Mouse (Mus musculus) 3134 (cell line): Measurements from ENCODE around the gene Hmgcll1.
"Not testable (repeated sequence)": the region's sequence is repeated elsewhere in the genome, so short reads cannot be mapped to it uniquely, and the experiment has no call there.

Experiments used
- DNase-seq: peaks from one replicate; pipeline ENCODE4 v3.0.0-alpha.2; 2011; ENCODE audit warnings: low spot score; ENCODE audit not compliant: insufficient read length; ENCODE audit errors: extremely low read depth

Hmgcll1 gene

DNA sequence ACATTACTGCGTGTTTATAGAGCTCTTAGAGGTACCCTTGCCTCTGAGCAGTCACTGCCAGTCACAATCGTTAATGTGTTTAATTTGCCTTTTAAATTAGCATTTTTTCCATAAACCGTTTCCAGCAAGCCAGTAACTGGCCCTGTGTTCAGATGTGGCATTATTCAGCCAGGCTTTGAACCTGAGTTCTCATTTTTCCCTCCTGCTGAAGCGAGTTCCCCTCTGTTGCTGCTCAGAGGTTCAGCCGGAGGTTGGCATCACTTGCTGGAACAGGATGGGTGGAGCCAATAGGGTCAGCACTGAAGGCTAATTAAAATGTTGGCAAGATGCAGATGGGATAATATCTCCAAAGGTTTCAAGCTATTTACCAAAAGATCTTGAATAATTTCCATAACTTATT lies 28.7 kb downstream of the Hmgcll1 start:
- DNase-seq = no peak

GRCm38 (mm10) chr9:76060935-76061334 lies 46.3 kb downstream of the Hmgcll1 start:
- DNase-seq = peak; percentile 38

DNA sequence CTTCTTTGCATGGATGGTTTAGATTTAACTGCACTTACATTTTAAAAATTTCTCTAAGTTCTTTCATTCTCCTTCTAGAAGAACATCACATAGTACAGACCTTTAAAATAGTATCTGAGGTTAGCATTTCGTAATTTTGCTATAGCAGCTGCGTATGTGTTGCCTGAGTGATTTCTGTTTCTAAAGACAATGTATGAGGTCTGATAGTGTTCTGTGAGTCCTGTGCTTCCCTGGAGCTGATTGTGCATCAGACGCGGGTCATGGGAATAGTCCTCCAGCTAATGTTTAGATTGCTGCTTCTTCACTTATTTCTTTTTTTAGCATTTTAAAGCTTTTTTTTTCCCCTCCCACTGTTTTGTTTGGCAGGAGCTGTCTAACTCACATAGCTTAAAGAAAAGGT lies 46.8 kb downstream of the Hmgcll1 start:
- no peak for DNase-seq

DNA sequence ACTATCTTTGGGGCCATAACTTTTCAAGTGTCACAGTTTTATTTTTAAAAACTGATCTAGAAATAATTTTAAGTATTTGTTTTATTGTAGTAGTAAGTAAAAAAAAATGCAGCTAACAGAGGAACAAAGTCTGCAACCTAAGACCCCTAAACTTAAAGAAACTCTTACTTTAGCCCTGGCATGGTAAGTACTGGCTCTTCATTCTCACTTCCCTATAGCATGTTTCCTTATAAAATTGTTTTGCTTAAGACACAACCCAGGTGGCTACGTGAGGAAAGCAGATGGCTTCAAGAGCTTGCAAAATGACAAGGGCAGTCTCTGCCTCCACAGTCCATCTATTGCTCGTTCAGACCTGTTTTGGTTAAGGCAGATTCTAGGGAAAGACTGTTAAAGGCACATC lies 49.5 kb downstream of the Hmgcll1 start:
- DNase-seq = no peak

DNA sequence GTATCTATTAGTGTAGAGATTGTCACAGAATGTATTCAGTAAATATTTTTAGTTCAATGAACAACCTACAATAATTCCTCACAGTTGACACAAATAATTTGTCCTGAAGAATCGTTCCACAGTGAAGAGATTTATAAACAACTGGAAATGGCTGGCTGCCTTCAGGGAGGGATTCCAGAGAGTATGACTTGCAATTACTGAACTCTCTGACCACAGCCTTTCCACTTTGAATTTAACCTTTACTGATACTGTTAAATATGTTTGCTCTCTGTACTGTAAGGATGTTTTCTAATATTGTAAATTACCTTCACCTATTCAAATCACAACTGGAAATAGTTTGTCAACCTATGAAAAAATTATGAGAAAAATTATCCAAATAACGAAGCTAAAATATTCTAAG lies 76.9 kb downstream of the Hmgcll1 start:
- no peak for DNase-seq

DNA sequence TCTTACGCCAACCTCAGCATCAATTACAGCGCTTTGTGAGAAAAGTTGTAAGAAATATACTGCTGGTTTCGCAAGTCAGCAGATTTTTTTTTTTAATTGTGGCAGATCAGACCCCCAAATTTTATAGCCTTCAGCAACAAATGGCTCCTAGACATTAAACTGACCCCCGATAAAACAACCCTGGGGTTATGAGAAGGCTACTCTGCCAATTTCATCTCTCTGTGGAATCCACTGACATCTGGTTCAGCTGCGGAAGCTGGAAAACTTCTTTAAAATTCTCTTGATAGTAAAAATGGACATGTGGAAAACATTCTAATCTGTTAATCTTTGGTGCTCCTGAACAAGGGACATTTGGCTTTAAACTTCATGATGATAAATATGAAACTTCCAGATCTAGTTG lies 82.6 kb downstream of the Hmgcll1 start:
- no peak for DNase-seq

- DNase-seq = no peak
Measured at GRCm38 (mm10) chr9:76099981-76100380, 85.3 kb downstream of the Hmgcll1 start.

GRCm38 (mm10) chr9:76104416-76104815 lies 89.8 kb downstream of the Hmgcll1 start:
- DNase-seq = not testable (repeated sequence)

GRCm38 (mm10) chr9:76104846-76105245 lies 90.2 kb downstream of the Hmgcll1 start:
- DNase-seq = no peak

DNA sequence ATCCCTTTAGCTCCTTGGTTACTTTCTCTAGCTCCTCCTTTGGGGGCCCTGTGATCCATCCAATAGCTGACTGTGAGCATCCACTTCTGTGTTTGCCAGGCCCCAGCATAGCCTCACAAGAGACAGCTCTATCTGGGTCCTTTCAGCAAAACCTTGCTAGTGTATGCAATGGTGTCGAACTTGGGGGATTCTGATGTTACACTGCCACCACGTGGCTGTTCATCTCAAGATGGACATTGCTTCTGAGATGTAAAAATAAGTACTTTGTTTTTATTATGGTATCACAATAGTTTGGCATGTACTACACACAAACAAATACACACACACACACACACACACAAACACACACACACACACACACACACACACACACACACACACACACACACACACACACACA lies 108.2 kb downstream of the Hmgcll1 start:
- DNase-seq = peak; percentile 15

DNA sequence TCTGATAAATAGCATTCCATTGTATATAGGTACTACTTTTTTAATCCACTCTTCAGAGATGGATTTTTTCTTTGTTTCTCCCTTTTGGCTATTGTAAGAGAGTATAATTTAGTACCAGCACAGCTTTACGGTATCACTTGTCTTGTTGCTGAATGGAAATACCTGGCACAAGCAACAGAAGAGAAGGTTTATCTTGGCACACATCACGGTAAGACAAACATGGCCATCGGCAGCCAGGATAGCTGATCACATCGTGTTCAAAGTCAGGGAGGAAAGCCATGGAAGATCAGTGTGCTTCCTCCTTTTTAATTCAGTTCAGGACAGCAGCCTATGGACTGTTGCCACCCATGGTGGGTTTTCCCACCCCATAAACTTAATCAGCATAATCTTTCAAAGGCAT lies 109.6 kb downstream of the Hmgcll1 start:
- DNase-seq = no peak

GRCm38 (mm10) chr9:76129353-76129752 lies 114.7 kb downstream of the Hmgcll1 start:
- no peak for DNase-seq

- DNase-seq = no peak
Measured at GRCm38 (mm10) chr9:76134042-76134441, 119.4 kb downstream of the Hmgcll1 start.

- DNase-seq = peak; percentile 10
Measured at GRCm38 (mm10) chr9:76138378-76139109, 123.9 kb downstream of the Hmgcll1 start.

DNA sequence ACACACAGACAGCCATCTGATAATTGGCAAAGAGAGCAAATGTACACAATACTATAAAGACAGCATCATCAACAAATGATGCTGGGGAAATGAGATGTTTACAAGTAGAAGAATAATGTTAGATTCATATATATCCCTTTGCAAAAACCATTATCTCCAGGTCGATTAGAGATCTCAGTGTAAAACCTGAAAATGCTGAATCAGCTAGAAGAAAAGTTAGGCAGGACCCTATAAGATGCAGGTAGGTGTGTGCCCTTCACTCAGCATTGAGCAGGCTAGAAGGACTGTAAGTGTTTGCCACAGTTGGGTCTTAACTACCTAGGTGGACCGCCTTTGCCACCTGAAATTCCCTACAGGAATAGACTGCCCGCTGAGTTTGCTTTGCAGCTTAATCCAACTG lies 130.9 kb downstream of the Hmgcll1 start:
- DNase-seq = no peak

GRCm38 (mm10) chr9:76162446-76162845 lies 147.8 kb downstream of the Hmgcll1 start:
- DNase-seq = no peak

- no peak for DNase-seq
Measured at GRCm38 (mm10) chr9:76168355-76168754, 153.7 kb downstream of the Hmgcll1 start.

DNA sequence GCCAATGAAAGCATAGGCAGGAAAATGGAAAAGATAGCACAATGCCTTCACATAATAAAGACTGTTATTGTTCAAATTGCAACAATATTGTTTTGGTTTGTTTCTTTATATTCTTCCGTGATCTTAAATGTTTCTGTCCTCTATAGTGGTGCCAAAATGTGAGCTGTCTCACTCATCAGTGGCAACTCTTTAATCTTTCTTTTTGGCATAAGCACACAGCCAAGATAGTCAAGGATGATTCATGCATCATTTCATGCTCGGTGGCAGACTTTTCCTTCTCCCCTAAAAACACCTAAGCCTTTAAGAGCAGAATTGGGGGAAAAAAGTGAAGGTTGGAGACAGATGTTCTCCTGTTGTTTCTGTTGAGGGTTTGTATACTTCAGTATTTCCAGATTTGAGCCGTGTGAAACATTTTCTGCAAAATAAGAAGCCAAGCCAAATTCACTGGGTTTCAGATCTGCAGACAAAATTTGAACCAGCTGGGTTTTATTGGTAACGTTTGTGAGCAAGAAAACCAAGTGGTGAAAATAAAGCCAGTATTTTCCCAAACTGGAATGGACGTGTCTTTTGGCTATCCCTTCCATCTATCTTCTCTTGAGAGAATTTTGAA lies 158.1 kb downstream of the Hmgcll1 start:
- DNase-seq = no peak

DNA sequence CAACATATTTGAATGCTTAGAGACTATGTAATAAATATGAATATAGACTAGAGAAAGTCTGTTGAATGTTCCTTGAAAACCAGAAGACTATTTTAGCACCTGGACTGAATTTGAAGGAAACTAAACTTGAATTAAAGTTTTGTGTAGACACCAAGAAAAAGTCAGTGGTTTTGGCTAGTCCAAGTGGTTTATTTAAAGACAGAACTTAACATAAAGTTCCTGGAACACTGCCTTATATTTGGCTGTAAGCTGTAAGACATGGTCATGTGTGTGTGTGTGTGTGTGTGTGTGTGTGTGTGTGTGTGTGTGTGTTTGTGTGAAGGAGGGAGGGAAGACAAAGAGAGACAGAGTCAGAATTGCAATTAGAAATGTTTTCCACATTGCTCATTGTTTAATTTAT lies 164.6 kb downstream of the Hmgcll1 start:
- DNase-seq = no peak
